Comparison of ENCODE assay signal across 8 mouse cellular contexts in genomic region chr11:23665798-23666501, GRCm38 (mm10). TPM values are rescaled to one million over a fixed set of nuclear protein-coding genes. Genes with fewer than 3 reads are reported as not detected.
DNase-seq lines count a peak whose midpoint lies in the region; ATAC-seq and TF ChIP-seq lines count a peak whose summit lies in the region.

Pex13 (minus strand) TSS chr11:23665959.

- H3K4me1 ChIP-seq in bone marrow macrophage, adult 2 months (ENCODE audit: control insufficient read depth, insufficient read depth, low read length): peaks cover 6% of the 10 kb centered on the region
- H3K4me1 ChIP-seq in embryonic fibroblast, embryonic 13.5 days (ENCODE audit: control insufficient read depth, insufficient read depth, low read length): peaks cover under 1% of the 10 kb centered on the region; the same call in 1 of the 2 replicates
- H3K4me1 ChIP-seq in heart, embryonic 10.5 days: peaks cover 4% of the 10 kb centered on the region; the same call in 1 of the 2 replicates
- H3K4me1 ChIP-seq in kidney, embryonic 15.5 days: peaks cover 17% of the 10 kb centered on the region

- H3K36me3 ChIP-seq in heart, embryonic 10.5 days: peaks cover 4% of the 10 kb centered on the region
- peaks cover 4% of the 10 kb centered on the region for H3K36me3 ChIP-seq in kidney, embryonic 15.5 days

- H3K27me3 ChIP-seq in heart, embryonic 10.5 days (ENCODE audit: insufficient read depth, poor library complexity, severe bottlenecking): no peaks in the 10 kb centered on the region
- no peaks in the 10 kb centered on the region for H3K27me3 ChIP-seq in kidney, embryonic 15.5 days

- no peak for TF ChIP-seq CTCF in bone marrow macrophage, adult 2 months (IDR thresholded peaks at IDR 0.05; ENCODE audit: low read depth, low read length)
- TF ChIP-seq CTCF in embryonic fibroblast, embryonic 13.5 days (IDR thresholded peaks at IDR 0.05; ENCODE audit: borderline replicate concordance, insufficient read depth, low read length): no peak

- H3K9me3 ChIP-seq in heart, embryonic 10.5 days: no peaks in the 10 kb centered on the region
- no peaks in the 10 kb centered on the region for H3K9me3 ChIP-seq in kidney, embryonic 15.5 days (replicated peaks)

- H3K4me3 ChIP-seq in bone marrow macrophage, adult 2 months (ENCODE audit: insufficient read depth, low read length): peak within 1 kb of the TSS; percentile 83
- H3K4me3 ChIP-seq in embryonic fibroblast, embryonic 13.5 days (ENCODE audit: insufficient read depth, low read length): peak within 1 kb of the TSS; percentile 76
- peak within 1 kb of the TSS; percentile 94 for H3K4me3 ChIP-seq in heart, embryonic 10.5 days
- peak within 1 kb of the TSS; percentile 88 for H3K4me3 ChIP-seq in kidney, embryonic 15.5 days (replicated peaks)

- WGBS in heart, embryonic 10.5 days: under 1% methylated on average over 49 of the region's 49 CpGs
- WGBS in kidney, embryonic 15.5 days: under 1% methylated on average over 49 of the region's 49 CpGs

- peak within 1 kb of the TSS; percentile 90 for H3K9ac ChIP-seq in kidney, embryonic 15.5 days

- H3K27ac ChIP-seq in bone marrow macrophage, adult 2 months (ENCODE audit: insufficient read depth, low read depth, low read length): peak within 1 kb of the TSS; percentile 90
- H3K27ac ChIP-seq in embryonic fibroblast, embryonic 13.5 days (ENCODE audit: insufficient read depth, low read length): peak within 1 kb of the TSS; percentile 81
- peak within 1 kb of the TSS; percentile 96 for H3K27ac ChIP-seq in heart, embryonic 10.5 days
- H3K27ac ChIP-seq in kidney, embryonic 15.5 days: peak within 1 kb of the TSS; percentile 98

- no peak for TF ChIP-seq POLR2A in bone marrow macrophage, adult 2 months (IDR thresholded peaks at IDR 0.05; ENCODE audit: borderline replicate concordance, low read depth, low read length)
- peak; percentile 68 for TF ChIP-seq POLR2A in embryonic fibroblast, embryonic 13.5 days (IDR thresholded peaks at IDR 0.05; ENCODE audit: low read depth, low read length)

- H3K4me2 ChIP-seq in kidney, embryonic 15.5 days: peak within 1 kb of the TSS; percentile 67

- DNase-seq in A20 (ENCODE audit: low read depth, low spot score) (peak; percentile 96), liver (peak; percentile 97)
- peak; percentile 98 for DNase-seq in heart, embryonic 10.5 days (ENCODE audit: low spot score)
- peak; percentile 89 to 95 for DNase-seq in spleen, postnatal 4 days (ENCODE audit: low spot score in 2 of 2)

- ATAC-seq in kidney, embryonic 15.5 days (replicated peaks; ENCODE audit: low FRiP score): peak; percentile 98
- ATAC-seq in monocyte, adult 5-6 weeks (replicated peaks; ENCODE audit: insufficient number of reproducible peaks, low FRiP score, low TSS enrichment, poor library complexity, severe bottlenecking): peak; percentile 94

RNA-seq across cellular contexts. Expression of gene Pex13, which starts in this region (rescaled TPM):
- polyA plus RNA-seq in bone marrow macrophage, adult 2 months (2012; ENCODE audit: insufficient read depth, insufficient read length, missing spikeins): 28.6 and 31.2 TPM in 2 replicates
- 30.5 and 43.2 TPM in 2 replicates for polyA plus RNA-seq in embryonic fibroblast, embryonic 13.5 days (2011; ENCODE audit: insufficient read length, low read depth, missing spikeins)
- 24.6 and 25.9 TPM in 2 replicates for polyA plus RNA-seq in heart, embryonic 10.5 days (2016; fragmentation: Nextera tagmentation; extraction: Ambion mirVana)
- polyA plus RNA-seq in kidney, embryonic 15.5 days (2015; fragmentation: Nextera tagmentation; extraction: Ambion mirVana): 33.9 and 35.8 TPM in 2 replicates
- total RNA-seq in monocyte, adult 5-6 weeks (2017): 20.2 to 47.0 TPM (median 26.3 TPM) in 3 replicates

Comparison
In these comparisons a context has a peak if more than half of its experiments do, and no peak if none do; other contexts are left out.
1. Peak in every context shown above with its lines: DNase-seq, ATAC-seq, H3K4me3 ChIP-seq and H3K27ac ChIP-seq.